Mouse (Mus musculus): ENCODE data around the gene Zmiz2.
"Not testable (repeated sequence)": the region's sequence is repeated elsewhere in the genome, so short reads cannot be mapped to it uniquely, and the experiment has no call there.

Gene Zmiz2

GRCm38 (mm10) chr11:6402515-6403510 lies 13.9 kb downstream of the Zmiz2 start:
- peak; percentile 57 to 62 for DNase-seq

DNA sequence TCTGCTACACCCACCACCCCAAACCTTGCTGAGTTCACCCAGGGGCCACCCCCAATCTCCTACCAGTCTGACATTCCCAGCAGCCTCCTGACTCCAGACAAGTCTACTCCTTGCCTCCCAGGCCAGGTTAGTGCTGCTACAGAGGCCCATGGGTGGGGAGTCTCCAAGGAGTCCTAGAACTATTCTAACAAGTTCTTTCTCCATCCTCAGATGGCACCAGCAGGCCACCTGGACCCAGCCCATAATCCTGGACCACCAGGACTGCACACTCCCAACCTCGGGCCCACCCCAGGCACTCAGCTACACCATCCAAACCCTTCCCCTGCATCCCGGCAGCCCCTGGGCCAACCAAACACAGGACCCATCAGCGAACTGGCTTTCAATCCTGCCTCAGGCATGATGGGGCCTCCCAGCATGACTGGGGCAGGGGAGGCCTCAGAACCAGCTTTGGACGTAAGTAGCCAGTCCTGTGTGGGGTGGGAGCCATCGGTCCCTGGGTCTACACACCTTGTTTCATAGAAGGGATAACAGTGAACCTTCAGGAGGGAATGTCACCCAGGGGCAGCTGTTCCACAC lies 15.0 kb downstream of the Zmiz2 start:
- no peak for DNase-seq

DNA sequence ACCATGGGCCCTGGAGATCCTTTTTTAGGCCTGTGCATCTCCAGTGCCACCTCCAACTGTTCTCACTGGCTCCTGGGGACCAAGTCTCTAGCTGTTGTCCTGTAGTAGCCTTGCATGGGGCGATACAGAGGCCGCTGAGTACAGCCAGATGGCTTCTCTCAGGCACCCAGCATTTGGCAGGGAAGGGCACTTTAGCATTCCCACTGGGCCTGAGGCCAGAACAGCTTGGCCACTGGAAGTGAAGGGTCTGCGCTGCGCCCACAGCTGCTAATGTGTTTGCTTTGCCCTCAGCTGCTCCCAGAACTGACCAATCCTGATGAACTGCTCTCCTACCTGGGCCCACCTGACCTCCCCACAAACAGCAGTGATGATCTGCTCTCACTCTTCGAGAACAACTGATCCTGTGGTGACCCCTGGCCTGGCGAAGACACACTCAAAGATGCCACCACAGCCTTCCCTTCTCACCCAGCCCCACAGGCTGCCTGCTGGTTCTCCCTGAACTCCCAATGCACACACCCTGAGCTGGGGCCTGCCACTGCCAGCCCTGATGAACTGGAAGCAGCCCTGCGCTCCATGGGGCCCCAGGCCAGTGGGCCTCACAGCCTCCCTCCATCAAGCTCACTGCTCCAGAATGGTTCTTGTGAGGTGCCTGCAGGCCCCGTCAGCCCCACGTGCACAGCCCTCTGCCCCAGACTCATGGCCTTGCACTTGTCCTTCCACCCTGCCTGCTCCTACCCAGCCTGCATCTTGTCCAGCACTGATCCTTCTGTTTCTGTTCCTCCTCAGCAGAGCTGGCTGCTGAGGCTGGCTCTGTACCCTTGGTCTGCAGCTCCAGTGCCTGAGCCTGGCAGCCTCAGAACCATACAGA lies 16.1 kb downstream of the Zmiz2 start:
- peak; percentile 62 to 72 for DNase-seq

DNA sequence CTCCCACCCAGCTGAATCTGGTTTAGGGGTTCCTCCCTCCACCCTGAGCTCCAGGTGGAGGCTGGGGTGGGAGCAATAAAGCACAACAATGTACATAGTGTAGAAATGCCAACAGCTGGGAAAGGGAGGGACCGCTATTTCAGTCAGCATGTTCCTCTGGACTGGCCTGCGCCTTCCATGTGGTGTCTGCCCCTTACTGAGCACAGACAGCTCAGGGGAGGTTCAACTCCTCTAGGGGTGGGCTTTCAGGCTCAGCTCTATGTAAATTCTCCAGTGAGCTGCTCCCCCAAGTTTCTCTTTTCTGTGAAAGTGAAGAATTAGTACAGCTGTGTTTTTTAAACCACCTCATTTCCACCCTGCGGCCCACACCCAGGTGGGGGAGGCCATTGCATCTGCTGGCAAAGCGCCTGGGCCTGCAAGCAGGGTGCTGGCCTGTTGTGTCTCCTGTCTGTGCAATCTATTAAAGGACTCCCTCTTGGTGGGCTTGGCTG lies 16.8 kb downstream of the Zmiz2 start:
- DNase-seq, result no peak

DNA sequence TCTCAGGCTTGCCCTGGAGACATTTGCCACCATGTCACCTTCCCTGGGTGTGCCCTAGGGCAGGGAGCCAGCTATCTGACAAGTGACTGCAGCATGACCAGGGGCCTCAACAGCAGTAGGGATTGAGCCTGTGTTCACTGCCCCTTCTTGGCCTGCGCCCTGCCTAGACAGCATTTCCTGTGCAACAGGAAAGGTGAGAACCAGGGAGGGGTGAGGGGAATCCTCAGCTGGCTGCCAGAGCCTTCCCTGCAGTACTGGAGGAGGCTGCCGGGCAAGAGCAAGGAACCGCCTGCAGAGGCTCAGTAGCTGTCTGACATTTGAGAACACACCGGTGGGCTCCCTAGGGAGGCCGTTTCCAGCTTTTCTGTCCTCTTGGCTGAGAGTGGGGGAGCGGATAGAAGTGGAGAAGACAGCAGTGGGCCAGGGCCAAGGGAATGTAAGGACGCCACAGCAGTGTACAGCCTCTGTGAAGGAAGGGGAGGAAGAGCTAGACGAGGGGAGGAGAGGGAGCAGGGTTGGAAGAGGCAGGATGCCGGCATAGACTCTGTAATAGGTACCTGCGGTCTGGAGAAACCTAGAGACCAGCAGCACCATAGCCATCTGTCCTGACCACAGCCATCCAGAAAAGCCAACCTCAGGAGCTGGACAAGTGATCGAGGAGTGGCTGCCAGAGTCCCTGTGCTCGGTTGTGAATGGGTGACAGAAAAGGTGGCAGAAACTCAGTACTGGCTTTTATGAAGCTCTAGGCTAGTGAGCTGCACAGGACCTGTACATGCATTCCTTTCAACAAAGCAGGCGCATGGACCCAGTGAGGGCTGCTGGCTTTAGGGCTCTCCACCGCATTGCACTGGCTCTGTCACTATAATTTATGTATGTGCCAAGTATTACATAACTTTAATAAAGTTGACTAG lies 17.6 kb downstream of the Zmiz2 start:
- peak; percentile 76 to 85 for DNase-seq

DNA sequence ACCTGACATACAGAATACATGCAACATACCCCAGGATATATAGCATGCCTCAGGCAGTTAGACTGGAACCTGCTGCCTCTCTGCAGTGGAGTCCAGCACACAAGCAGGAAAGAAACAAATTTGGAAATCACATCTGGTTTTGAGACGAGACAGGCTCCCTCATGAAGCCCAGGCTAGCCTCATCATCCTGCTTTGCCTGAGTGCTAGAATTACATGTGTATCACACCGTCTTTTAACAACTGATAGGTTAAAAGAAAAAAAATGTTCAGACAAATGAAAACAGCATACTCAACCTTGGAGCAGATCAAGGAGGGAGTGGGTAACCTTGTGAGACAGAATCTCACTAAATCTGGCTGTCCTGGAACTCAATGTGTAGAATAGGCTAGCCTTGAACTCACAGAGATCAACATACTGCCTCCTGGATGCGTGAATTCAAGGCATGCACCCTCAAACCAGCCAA lies 18.3 kb downstream of the Zmiz2 start:
- no peak for DNase-seq

GRCm38 (mm10) chr11:6410050-6410602 lies 21.3 kb downstream of the Zmiz2 start:
- no peak for DNase-seq

- not testable (repeated sequence) for DNase-seq
Observed at GRCm38 (mm10) chr11:6410755-6411154, 21.9 kb downstream of the Zmiz2 start.

DNA sequence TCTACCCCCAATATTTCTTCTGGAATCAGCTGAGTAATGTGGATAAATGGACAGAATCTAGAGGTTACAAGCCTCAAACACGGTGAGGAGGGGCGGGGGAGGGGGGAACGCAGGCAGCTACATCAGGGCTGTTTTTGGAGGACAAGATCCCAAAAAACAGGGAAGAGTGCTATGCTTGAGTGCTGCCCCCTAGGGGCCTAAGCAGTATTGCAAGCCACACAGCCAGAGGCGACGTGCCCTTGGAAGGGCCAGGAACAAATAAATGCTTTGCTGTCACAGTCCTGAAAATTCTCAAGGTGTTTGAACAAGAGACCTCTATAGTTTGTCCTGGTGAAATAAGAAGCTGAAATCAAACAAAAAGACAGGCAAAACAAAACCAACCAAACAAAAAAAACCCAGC lies 22.8 kb downstream of the Zmiz2 start:
- peak; percentile 74 to 81 for DNase-seq

DNA sequence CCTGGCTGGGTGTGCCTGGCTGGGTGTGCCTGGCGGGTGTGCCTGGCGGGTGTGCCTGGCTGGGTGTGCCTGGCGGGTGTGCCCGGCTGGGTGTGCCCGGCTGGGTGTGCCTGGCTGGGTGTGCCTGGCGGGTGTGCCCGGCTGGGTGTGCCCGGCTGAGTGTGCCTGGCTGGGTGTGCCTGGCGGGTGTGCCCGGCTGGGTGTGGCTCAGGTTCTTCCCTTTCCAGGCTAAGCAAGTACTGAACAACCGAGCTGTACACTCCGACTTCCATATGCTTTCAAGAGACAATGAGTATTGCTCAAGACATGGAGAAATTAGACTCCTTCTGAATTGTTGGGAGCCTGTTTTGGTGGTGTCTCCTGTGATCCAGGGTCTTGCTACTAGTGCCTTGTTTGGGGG lies 24.4 kb downstream of the Zmiz2 start:
- DNase-seq, result no peak

DNA sequence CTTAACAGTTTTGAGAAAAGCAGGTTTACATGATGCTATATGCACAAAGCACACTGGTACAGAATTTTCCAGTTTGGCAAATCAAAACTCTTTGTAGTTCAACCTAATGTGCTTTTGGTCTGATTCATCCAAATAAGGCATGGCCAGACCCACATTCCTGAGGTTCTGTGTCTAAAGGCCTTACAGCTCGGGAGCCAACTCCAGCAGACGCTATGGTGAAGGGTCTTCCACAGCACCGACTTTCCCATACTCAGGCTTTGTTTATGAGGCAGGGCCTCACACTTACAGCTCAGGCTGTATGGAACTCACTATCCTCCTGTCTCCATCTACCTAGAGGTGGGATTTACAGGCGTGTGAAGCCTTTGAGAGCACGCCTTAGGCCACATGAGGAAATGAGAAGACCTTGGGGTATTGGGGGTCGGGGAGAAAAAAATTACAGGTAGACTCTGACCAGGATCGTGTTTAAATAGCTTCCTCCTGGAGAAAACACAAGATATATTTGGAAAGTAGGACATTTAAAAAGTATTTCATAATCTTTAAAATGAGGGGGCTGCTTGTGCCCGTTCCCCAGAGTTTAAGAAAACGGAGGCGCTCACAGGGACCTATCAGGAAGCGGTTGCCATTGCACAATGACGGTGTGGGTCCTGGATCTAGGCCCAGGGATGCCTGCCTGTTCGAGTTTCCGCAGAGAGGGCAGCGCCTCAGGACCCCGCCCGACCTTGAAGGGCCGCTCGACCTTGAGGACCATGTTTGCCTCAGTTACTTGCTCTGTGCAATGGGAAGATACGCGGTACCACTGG lies 26.1 kb downstream of the Zmiz2 start, which contains the start of gene Ppia:
Gene Ppia (plus strand): TSS at position 693 of the 800 bp plus-strand sequence.
- peak in 1 of 2 experiments; percentile 86 for DNase-seq

DNA sequence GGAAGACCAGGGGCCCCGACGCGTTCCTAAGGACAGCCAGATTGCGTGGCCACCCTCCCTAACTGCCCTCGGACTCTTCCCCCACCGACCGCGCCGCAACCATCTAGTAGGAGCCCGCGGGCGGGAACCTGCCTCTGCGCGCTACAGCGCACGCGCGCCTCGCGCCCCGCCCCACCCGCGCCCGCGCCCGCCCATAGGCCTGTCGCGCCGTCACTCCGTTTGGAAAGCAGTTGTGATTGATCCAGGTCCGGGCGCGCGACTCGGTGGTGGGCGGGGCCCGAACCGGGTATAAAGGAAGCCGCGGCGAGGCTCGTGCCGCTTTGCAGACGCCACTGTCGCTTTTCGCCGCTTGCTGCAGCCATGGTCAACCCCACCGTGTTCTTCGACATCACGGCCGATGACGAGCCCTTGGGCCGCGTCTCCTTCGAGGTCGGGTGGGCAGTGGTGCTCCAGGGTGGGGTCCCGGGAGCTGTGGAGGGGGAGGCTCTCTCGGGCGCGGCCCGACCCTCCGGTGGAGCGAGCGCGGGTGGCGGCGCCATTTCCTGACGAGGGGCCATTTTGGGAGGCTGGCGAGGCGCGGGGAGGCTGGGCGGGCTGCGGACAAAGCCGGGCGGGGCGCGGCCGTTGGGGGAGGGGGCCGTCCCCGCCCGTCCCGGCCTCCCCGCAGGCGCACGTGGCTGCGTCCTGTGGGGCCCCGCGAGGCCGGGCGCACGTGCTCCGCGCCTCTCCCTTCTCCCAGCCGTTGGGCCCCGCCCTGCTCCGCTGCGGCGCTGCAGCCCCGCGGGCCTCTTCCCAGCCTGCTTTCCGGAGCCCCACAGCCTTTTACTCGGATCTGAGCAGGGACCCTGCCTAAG lies 26.9 kb downstream of the Zmiz2 start:
- peak; percentile 97 to 98 for DNase-seq

DNA sequence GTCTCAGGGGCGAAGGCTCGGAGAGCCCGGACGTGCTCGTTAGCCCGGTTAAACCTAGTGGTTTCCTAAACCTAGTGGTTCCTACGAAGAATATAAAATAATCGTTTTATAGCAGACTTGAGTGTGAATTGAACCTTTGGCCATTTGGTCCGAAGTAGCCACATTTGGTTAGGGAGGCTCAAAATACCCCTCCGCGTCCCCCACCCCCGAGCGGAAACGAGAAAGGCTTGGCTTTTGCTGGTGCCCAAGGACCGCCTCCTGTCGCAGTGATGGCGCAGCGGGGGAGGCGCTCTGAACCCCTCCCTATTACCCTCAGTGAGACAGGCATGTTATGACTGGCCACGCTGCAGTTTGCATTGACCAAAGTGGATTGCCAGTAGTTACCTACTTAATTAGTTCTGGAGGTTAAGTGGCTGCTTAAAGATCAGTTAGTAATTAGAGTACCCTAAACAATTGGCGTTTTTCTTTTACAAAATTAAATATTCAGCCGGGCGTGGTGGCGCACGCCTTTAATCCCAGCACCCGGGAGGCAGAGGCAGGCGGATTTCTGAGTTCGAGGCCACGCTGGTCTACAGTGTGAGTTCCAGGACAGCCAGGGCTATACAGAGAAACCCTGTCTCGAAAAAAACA lies 27.6 kb downstream of the Zmiz2 start:
- DNase-seq, result peak; percentile 86 to 89

GRCm38 (mm10) chr11:6417069-6417468 lies 28.2 kb downstream of the Zmiz2 start:
- DNase-seq, result no peak

DNA sequence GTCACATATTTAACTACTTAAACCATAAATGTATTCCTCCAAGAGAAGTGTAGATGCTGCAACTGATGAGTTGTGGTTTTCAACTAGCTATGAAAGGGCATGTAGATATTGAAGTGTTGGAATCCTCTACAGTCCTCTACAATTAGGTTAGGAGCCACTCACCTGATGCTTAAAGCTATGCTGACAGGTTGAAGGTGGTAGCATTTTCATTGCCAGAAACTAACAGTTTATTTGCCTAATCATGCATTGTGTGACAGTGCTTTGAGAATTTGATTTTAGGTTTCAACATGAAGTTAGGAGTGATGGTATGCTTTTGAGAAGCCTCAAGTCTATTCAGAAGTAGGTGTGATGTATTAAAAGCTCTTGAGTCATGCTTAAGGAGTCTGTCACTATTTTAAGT lies 28.6 kb downstream of the Zmiz2 start:
- no peak for DNase-seq

DNA sequence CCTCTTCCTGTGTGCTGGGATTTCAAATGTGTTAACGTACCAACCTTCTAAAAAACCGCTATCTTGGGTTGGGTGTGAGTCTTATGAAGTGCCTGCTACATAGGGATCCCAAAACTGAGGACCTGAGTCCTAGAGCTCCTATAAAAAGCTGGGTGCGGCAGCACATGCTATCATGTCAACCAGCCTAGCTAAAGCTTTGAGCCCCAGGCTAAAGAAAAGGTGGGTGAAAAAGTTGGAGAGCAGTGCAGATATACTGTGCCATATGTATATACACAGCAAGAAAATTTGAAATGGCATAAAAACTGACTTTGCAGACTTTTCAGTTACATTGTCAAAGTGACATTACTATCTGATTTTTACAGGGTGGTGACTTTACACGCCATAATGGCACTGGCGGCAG lies 29.9 kb downstream of the Zmiz2 start:
- no peak for DNase-seq

DNA sequence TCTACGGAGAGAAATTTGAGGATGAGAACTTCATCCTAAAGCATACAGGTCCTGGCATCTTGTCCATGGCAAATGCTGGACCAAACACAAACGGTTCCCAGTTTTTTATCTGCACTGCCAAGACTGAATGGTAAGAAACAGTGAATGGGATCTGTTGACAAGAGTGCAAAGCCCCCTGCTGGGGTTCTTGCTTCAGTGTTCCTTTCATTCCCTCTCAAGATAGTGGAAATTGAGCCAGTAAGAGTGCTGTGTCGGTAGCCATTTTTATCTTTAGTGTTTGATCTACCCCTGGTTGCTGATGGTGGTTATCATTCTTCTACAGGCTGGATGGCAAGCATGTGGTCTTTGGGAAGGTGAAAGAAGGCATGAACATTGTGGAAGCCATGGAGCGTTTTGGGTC lies 30.3 kb downstream of the Zmiz2 start:
- DNase-seq, result not testable (repeated sequence)

- no peak for DNase-seq
Observed at GRCm38 (mm10) chr11:6420283-6420703, 31.4 kb downstream of the Zmiz2 start.
